Mouse (Mus musculus) midbrain, embryonic 14.5 days (tissue): ENCODE results near the gene Mpp6. TPM values are rescaled to one million over a fixed set of nuclear protein-coding genes. Genes with fewer than 3 reads are reported as not detected.

Source experiments
- ATAC-seq: fragments of 200-750 bp; cut with Nextera tagmentation; 2 replicates; pipeline ENCODE4 v1.8.0; 2017; ENCODE audit warnings: moderate number of reproducible peaks, moderate library complexity; ENCODE audit not compliant: low FRiP score, low TSS enrichment
- DNase-seq: peaks from one replicate; pipeline ENCODE4 v3.0.0-alpha.2; 2015
- H3K27ac ChIP-seq: fragments of 300-500 bp; sonication (generic); replicated peaks from 2 replicates; pipeline ENCODE4 v1.5.1; 2014; ENCODE audit warnings: mild to moderate bottlenecking, low read depth, low read length, moderate library complexity
- H3K27me3 ChIP-seq: fragments of 300-500 bp; sonication (generic); 2 replicates; pipeline ENCODE4 v1.6.1; 2014; ENCODE audit warnings: low read length, control low read depth, mixed read lengths; ENCODE audit not compliant: control insufficient read depth, insufficient read depth
- H3K36me3 ChIP-seq: fragments of 300-500 bp; sonication (generic); 2 replicates; pipeline ENCODE4 v1.6.1; 2014; ENCODE audit warnings: low read length, control low read depth; ENCODE audit not compliant: control insufficient read depth, insufficient read depth
- H3K4me1 ChIP-seq: fragments of 300-500 bp; sonication (generic); 2 replicates; pipeline ENCODE4 v1.6.1; 2014; ENCODE audit warnings: mild to moderate bottlenecking, antibody characterized with exemption, low read length, control low read depth; ENCODE audit not compliant: control insufficient read depth, insufficient read depth
- H3K4me2 ChIP-seq: fragments of 300-500 bp; sonication (generic); 2 replicates; pipeline ENCODE4 v1.6.1; 2014; ENCODE audit warnings: mild to moderate bottlenecking, low read length, moderate library complexity
- H3K4me3 ChIP-seq: fragments of 300-500 bp; sonication (generic); replicated peaks from 2 replicates; pipeline ENCODE4 v1.5.1; 2014; ENCODE audit warnings: low read depth, low read length
- H3K9ac ChIP-seq: fragments of 300-500 bp; sonication (generic); replicated peaks from 2 replicates; pipeline ENCODE4 v1.6.1; 2014; ENCODE audit warnings: mild to moderate bottlenecking, low read length, moderate library complexity
- H3K9me3 ChIP-seq: fragments of 300-500 bp; sonication (generic); 2 replicates; pipeline ENCODE4 v1.6.1; 2016; ENCODE audit warnings: low read length, control low read depth, mixed read lengths; ENCODE audit not compliant: control insufficient read depth
- WGBS: fragments of 180-500 bp; shearing (Covaris S2); extraction: QIAGEN DNeasy Blood & Tissue Kit; methylation state at CpG from one replicate; pipeline ENCODE4 v1.1.7; 2014; 5-methylcytosine and 5-hydroxymethylcytosine counted together
- polyA plus RNA-seq: library from polyadenylated mRNA; unstranded; fragments of >200 nt; fragmentation: Nextera tagmentation; extraction: Ambion mirVana; gene quantifications from 2 replicates; pipeline ENCODE4 v1.2.1, GENCODE M21; 2014

The Mpp6 gene
- polyA plus RNA-seq, 1 experiment from 2014 or later, result 63.1 TPM

- Histone ChIP-seq H3K36me3 (no peaks in the 10 kb centered on the region), H3K27ac (no peak overlapping the region), H3K4me2 (no peak overlapping the region), H3K9ac (no peak overlapping the region), H3K4me1 (no peaks in the 10 kb centered on the region), H3K9me3 (no peaks in the 10 kb centered on the region), H3K27me3 (no peaks in the 10 kb centered on the region), H3K4me3 (no peak overlapping the region)
- ATAC-seq, result no peak
- peak; percentile 5 for DNase-seq
- 77% methylated on average over 5 of the region's 5 CpGs for WGBS
Observed at GRCm38 (mm10) chr6:50240437-50240836, 130.4 kb downstream of the Mpp6 start.

- ATAC-seq (no peak), DNase-seq (no peak)
- WGBS, result 72% methylated on average over 4 of the region's 4 CpGs
- Histone ChIP-seq H3K4me3 (no peak overlapping the region), H3K4me2 (no peak overlapping the region), H3K27ac (no peak overlapping the region), H3K9ac (no peak overlapping the region), H3K36me3 (no peaks in the 10 kb centered on the region; the same call in 1 of the 2 replicates), H3K27me3 (no peaks in the 10 kb centered on the region), H3K9me3 (no peaks in the 10 kb centered on the region), H3K4me1 (no peaks in the 10 kb centered on the region)
Observed at GRCm38 (mm10) chr6:50244126-50244525, 134.1 kb downstream of the Mpp6 start.

- no peak for DNase-seq
- Histone ChIP-seq H3K4me2 (no peak overlapping the region), H3K36me3 (no peaks in the 10 kb centered on the region; the same call in 1 of the 2 replicates), H3K9ac (no peak overlapping the region), H3K27ac (no peak overlapping the region), H3K27me3 (no peaks in the 10 kb centered on the region), H3K4me1 (no peaks in the 10 kb centered on the region), H3K4me3 (no peak overlapping the region), H3K9me3 (no peaks in the 10 kb centered on the region)
- WGBS, result 93% methylated on average over 4 of the region's 4 CpGs
- no peak for ATAC-seq
Observed at GRCm38 (mm10) chr6:50244967-50245366, 134.9 kb downstream of the Mpp6 start.

- 85% methylated on average over 2 of the region's 2 CpGs for WGBS
Observed at GRCm38 (mm10) chr6:50247356-50247755, 137.3 kb downstream of the Mpp6 start.

GRCm38 (mm10) chr6:50247791-50248190, 137.8 kb downstream of the Mpp6 start:
- WGBS, result 86% methylated on average over 4 of the region's 4 CpGs
- no peak overlapping the region for H3K4me2 ChIP-seq
- ATAC-seq (no peak), DNase-seq (no peak)
- H3K9me3 ChIP-seq, result no peaks in the 10 kb centered on the region
- H3K27ac ChIP-seq, result no peak overlapping the region
- no peaks in the 10 kb centered on the region for H3K27me3 ChIP-seq
- no peaks in the 10 kb centered on the region for H3K4me1 ChIP-seq
- no peak overlapping the region for H3K4me3 ChIP-seq
- no peaks in the 10 kb centered on the region; the same call in 1 of the 2 replicates for H3K36me3 ChIP-seq
- H3K9ac ChIP-seq, result no peak overlapping the region

More at GRCm38 (mm10) chr6:50247356-50247755, 137.3 kb downstream of the Mpp6 start:
- Histone ChIP-seq H3K27me3 (no peaks in the 10 kb centered on the region), H3K4me2 (no peak overlapping the region), H3K9ac (no peak overlapping the region), H3K36me3 (no peaks in the 10 kb centered on the region; the same call in 1 of the 2 replicates), H3K4me3 (no peak overlapping the region), H3K4me1 (no peaks in the 10 kb centered on the region), H3K27ac (no peak overlapping the region), H3K9me3 (no peaks in the 10 kb centered on the region)
- ATAC-seq (no peak), DNase-seq (no peak)

Other genes starting within 250 kb of the Mpp6 start
- 75.0 and 83.1 TPM in 2 replicates for gene Gsdme, start 153.6 kb downstream of the Mpp6 start, polyA plus RNA-seq